ENCODE assay signal across 8 mouse cellular contexts in the genomic region with DNA sequence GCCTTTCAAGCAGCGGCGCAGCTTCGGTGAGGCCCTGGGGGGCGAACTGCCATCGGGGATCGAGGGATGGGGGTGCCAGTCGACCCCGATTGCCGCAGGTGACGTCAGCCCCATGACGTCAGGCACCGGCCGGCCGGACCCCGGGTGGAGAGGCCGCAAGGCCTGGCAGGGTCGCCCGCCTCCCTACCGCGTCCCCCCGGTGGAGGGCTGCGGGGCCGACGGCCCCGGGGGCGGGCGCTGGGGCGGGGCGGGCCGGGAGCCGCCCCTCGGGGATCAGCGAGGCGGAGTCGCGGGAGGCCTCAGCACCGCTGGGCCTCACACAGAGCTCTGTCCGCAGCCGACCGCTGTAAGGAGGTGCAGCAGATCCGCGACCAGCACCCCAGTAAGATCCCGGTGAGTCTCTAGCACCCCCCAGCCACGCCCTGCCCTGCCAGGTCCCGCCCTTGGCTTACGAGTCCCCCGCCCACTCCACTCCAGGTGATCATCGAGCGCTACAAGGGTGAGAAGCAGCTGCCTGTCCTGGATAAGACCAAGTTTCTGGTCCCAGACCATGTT. TPM values are rescaled to one million over a fixed set of nuclear protein-coding genes. Genes with fewer than 3 reads are reported as not detected.
DNase-seq lines count a peak whose midpoint lies in the region; ATAC-seq lines count a peak whose summit lies in the region.

No protein-coding gene starts in this region.

- peaks cover 13% of the 10 kb centered on the region; the same call in 1 of the 2 replicates for H3K36me3 ChIP-seq in forebrain, embryonic 15.5 days
- peaks cover 19% of the 10 kb centered on the region for H3K36me3 ChIP-seq in hindbrain, embryonic 13.5 days
- H3K36me3 ChIP-seq in limb, embryonic 10.5 days: peaks cover 27% of the 10 kb centered on the region
- H3K36me3 ChIP-seq in midbrain, embryonic 10.5 days: peaks cover 22% of the 10 kb centered on the region

- H3K27me3 ChIP-seq in forebrain, embryonic 15.5 days: no peaks in the 10 kb centered on the region
- H3K27me3 ChIP-seq in hindbrain, embryonic 13.5 days: no peaks in the 10 kb centered on the region
- H3K27me3 ChIP-seq in limb, embryonic 10.5 days (ENCODE audit: low read depth, poor library complexity, severe bottlenecking): no peaks in the 10 kb centered on the region
- H3K27me3 ChIP-seq in midbrain, embryonic 10.5 days (ENCODE audit: low read depth, poor library complexity, severe bottlenecking): peaks cover 6% of the 10 kb centered on the region

- intact Hi-C loops in heart, postnatal 36 days (cut with DNase I): loop anchor here (1.0 to 2.0 kb wide), 2 partner anchors 40 to 105 kb away; partner anchors contain the start of genes Dynlrb1 and Trp53inp2

- 2% methylated on average over 46 of the region's 49 CpGs for WGBS in forebrain, embryonic 15.5 days
- WGBS in hindbrain, embryonic 13.5 days: 0% methylated on average over 30 of the region's 49 CpGs
- WGBS in limb, embryonic 10.5 days: 1% methylated on average over 49 of the region's 49 CpGs
- under 1% methylated on average over 45 of the region's 49 CpGs for WGBS in midbrain, embryonic 10.5 days

- peak; percentile 79 for ATAC-seq in forebrain, embryonic 15.5 days (replicated peaks)
- ATAC-seq in hindbrain, embryonic 13.5 days (ENCODE audit: low FRiP score): peak; percentile 79

- DNase-seq in heart, adult 18-20 months: peak; percentile 73 to 74
- no peak for DNase-seq in heart, postnatal 36 days
- DNase-seq in cerebellum, adult 18-20 months: peak; percentile 70 to 71
- DNase-seq in limb, embryonic 10.5 days (ENCODE audit: low spot score): peak; percentile 75
- no peak for DNase-seq in midbrain, embryonic 10.5 days (ENCODE audit: low spot score)
- peak; percentile 39 to 57 for DNase-seq in spleen, postnatal 36 days (ENCODE audit: low spot score in 2 of 2)

- H3K4me2 ChIP-seq in forebrain, embryonic 15.5 days (replicated peaks): peak overlapping the region; percentile 59
- peak overlapping the region; percentile 83 for H3K4me2 ChIP-seq in hindbrain, embryonic 13.5 days

- peak overlapping the region; percentile 93 for H3K4me3 ChIP-seq in forebrain, embryonic 15.5 days
- H3K4me3 ChIP-seq in hindbrain, embryonic 13.5 days: peak overlapping the region; percentile 93
- H3K4me3 ChIP-seq in limb, embryonic 10.5 days: peak overlapping the region; percentile 96
- H3K4me3 ChIP-seq in midbrain, embryonic 10.5 days: peak overlapping the region; percentile 87

- H3K4me1 ChIP-seq in forebrain, embryonic 15.5 days: peaks cover 14% of the 10 kb centered on the region
- peaks cover 11% of the 10 kb centered on the region for H3K4me1 ChIP-seq in hindbrain, embryonic 13.5 days (replicated peaks)
- H3K4me1 ChIP-seq in limb, embryonic 10.5 days: peaks cover 24% of the 10 kb centered on the region
- peaks cover 15% of the 10 kb centered on the region for H3K4me1 ChIP-seq in midbrain, embryonic 10.5 days

- H3K27ac ChIP-seq in forebrain, embryonic 15.5 days (replicated peaks): peak overlapping the region; percentile 87
- H3K27ac ChIP-seq in hindbrain, embryonic 13.5 days: peak overlapping the region; percentile 92
- peak overlapping the region; percentile 91 for H3K27ac ChIP-seq in limb, embryonic 10.5 days
- H3K27ac ChIP-seq in midbrain, embryonic 10.5 days (replicated peaks): peak overlapping the region; percentile 89

- no peaks in the 10 kb centered on the region for H3K9me3 ChIP-seq in forebrain, embryonic 15.5 days
- H3K9me3 ChIP-seq in hindbrain, embryonic 13.5 days: no peaks in the 10 kb centered on the region
- no peaks in the 10 kb centered on the region for H3K9me3 ChIP-seq in limb, embryonic 10.5 days (replicated peaks)
- H3K9me3 ChIP-seq in midbrain, embryonic 10.5 days (replicated peaks): no peaks in the 10 kb centered on the region

- H3K9ac ChIP-seq in forebrain, embryonic 15.5 days (replicated peaks): peak overlapping the region; percentile 84
- peak overlapping the region; percentile 95 for H3K9ac ChIP-seq in hindbrain, embryonic 13.5 days

RNA-seq across cellular contexts. Expression of gene Map1lc3a, which starts 0.6 kb away (rescaled TPM):
- total RNA-seq in heart, adult 18-20 months (2021): 100 to 1,000 TPM; 727 to 753 TPM
- 100 to 1,000 TPM; 729 to 769 TPM for total RNA-seq in heart, postnatal 36 days (2021)
- 358 and 365 TPM in 2 replicates for polyA plus RNA-seq in forebrain, embryonic 15.5 days (2015; fragmentation: Nextera tagmentation; extraction: Ambion mirVana)
- 415 and 421 TPM in 2 replicates for polyA plus RNA-seq in hindbrain, embryonic 13.5 days (2015; fragmentation: Nextera tagmentation; extraction: Ambion mirVana)
- 83.8 and 102 TPM in 2 replicates for polyA plus RNA-seq in limb, embryonic 10.5 days (2016; fragmentation: Nextera tagmentation; extraction: Ambion mirVana)
- polyA plus RNA-seq in midbrain, embryonic 10.5 days (2016; fragmentation: Nextera tagmentation; extraction: Ambion mirVana): 106 and 135 TPM in 2 replicates

RNA-seq across cellular contexts. Expression of gene Dynlrb1, which starts 40.4 kb away (rescaled TPM):
- 100 to 1,000 TPM; 138 to 161 TPM for total RNA-seq in heart, adult 18-20 months (2021)
- total RNA-seq in heart, postnatal 36 days (2021): 100 to 1,000 TPM; 165 to 186 TPM
- 632 and 664 TPM in 2 replicates for polyA plus RNA-seq in forebrain, embryonic 15.5 days (2015; fragmentation: Nextera tagmentation; extraction: Ambion mirVana)
- polyA plus RNA-seq in hindbrain, embryonic 13.5 days (2015; fragmentation: Nextera tagmentation; extraction: Ambion mirVana): 666 and 685 TPM in 2 replicates
- 452 and 454 TPM in 2 replicates for polyA plus RNA-seq in limb, embryonic 10.5 days (2016; fragmentation: Nextera tagmentation; extraction: Ambion mirVana)
- 422 and 437 TPM in 2 replicates for polyA plus RNA-seq in midbrain, embryonic 10.5 days (2016; fragmentation: Nextera tagmentation; extraction: Ambion mirVana)

Comparison
In these comparisons a context has a peak if more than half of its experiments do, and no peak if none do; other contexts are left out.
1. DNase-seq: peak in heart, adult 18-20 months (2 of 2), cerebellum, adult 18-20 months (2 of 2), limb, embryonic 10.5 days (single experiment) and spleen, postnatal 36 days (2 of 2); none in heart, postnatal 36 days (0 of 2) and midbrain, embryonic 10.5 days (single experiment).
2. Peak in every context shown above with its lines, with median percentiles within 50 percentile points of each other: H3K27ac ChIP-seq and H3K4me3 ChIP-seq.